Mouse (Mus musculus) layer of hippocampus, postnatal 14 days (tissue): ENCODE measurements at regions not wholly inside any gene's neighbourhood (a gene's known extent, or its start where the extent isn't known, plus 50 kb on each side); places are given as distances from the start of the nearest gene placed in this dataset.
"Not testable (repeated sequence)": the region's sequence is repeated elsewhere in the genome, so short reads cannot be mapped to it uniquely, and the experiment has no call there.

Source experiments
- DNase-seq, 2 experiments: peaks; one replicate each; pipeline ENCODE4 v3.0.0; 2021 to 2022; ENCODE audit warnings: low spot score in 2 of 2, mixed read lengths in 1 of 2

DNA sequence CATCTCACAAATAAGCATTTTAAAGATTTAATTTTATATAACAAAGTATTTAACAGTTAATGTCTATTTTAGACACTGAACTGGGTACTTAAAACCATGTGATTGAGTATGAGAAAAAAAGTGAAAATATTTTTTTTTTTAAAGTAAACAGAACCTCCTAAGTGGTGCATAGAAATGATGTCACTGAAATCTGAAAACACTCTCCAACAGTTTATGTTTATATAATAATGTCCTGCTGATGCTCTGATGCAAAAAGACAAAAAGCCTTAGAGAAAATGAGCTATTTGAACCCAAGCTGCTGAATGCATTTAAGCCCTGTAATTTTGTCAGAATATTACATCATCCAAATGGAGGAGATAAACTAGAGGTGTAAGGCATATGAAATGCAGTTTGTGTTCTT, 3447.1 kb downstream of the 9330182O14Rik start:
- DNase-seq, result no peak

DNA sequence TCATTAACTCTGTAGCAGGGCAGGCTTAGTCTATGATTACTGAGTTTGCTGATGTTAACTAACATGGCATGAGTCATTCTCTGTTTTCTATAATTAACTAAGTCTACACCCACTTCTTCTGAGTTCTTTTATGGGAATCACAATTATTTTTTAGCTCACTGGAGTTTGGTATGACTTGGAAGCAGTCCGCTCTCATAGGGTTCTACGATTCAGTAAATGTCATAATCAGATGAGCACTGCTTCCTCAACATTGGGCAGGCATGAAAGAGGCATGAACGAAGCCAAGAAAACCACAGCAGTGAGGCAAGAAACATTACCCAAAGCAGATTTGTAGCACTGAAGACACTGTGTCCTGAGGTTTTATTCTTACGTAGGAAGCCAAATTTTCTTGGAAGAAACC, 3451.6 kb downstream of the 9330182O14Rik start:
- no peak for DNase-seq

DNA sequence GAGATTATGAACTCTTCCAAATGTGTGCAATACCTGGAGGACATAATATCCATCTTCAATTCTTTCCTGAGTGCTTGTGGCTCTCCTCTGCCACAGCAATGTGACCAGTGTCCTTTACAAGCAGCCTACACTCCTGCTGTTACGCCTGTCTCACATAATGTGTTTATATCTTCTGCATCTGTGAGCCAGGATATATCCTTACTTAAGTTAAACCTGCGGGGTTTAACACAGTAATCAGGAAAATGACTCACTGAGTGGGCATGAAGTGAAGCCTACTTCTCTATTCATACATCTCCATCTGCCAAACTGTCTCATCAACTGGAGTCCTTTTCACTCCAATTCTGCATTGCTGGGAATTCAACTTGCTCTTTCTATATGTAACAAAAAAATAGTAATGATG, 3453.9 kb downstream of the 9330182O14Rik start:
- DNase-seq, result peak in 1 of 2 experiments; percentile 55

DNA sequence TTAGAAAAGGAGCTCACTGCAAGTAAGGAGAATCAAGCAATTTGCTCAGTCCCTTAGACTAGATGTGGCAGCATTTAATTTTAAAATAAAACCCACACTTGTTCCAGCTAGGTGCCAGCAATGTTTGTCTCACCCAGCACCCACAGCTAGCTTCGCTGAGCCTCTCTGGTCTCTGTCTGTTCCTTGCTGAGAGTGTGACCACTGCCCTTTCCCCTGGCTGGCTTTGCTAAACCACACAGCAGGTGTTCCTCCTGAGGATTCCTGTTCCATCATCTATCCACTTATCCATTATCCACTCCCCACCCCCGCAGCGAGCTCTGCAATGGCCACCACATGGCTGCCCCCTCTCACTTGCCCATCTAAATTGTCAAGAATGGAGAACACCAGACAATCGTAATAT, 3473.5 kb downstream of the 9330182O14Rik start:
- DNase-seq, result no peak

- peak in 1 of 2 experiments; percentile 59 for DNase-seq
These were observed 3475.7 kb downstream of the 9330182O14Rik start for GRCm38 (mm10) chr15:43609901-43610300.

GRCm38 (mm10) chr15:43614004-43614661, 3480.0 kb downstream of the 9330182O14Rik start:
- no peak for DNase-seq

- no peak for DNase-seq
These were observed 3481.6 kb downstream of the 9330182O14Rik start for GRCm38 (mm10) chr15:43615727-43616126.

DNA sequence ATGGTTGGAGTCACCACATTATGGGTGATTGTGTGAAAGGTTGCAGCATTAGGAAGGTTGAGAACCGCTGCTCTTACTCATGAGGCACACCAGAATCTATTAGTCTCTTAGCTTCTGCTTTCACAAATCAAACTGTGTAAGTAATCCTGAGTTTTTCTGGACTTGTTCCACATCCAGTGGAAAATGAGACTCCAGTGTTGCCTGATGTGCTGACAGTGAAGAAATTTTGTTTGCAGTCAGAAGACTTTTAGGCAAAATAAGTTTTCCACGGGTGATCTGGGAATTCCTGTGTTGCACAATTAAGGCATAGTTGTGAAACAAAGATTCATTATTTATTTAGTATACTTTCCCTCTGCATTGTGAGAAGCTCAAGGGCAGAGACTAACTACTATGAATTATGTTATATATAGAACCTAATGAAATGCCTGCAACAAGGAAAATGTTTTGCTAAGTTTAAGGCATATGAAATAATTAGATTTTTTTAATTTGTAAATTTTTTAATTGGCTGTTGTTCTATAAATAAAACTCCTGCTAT, 3490.3 kb downstream of the 9330182O14Rik start:
- DNase-seq, result no peak

GRCm38 (mm10) chr15:43625021-43625510, 3490.9 kb downstream of the 9330182O14Rik start:
- no peak for DNase-seq

GRCm38 (mm10) chr15:43650818-43651500, 3516.8 kb downstream of the 9330182O14Rik start:
- no peak for DNase-seq

DNA sequence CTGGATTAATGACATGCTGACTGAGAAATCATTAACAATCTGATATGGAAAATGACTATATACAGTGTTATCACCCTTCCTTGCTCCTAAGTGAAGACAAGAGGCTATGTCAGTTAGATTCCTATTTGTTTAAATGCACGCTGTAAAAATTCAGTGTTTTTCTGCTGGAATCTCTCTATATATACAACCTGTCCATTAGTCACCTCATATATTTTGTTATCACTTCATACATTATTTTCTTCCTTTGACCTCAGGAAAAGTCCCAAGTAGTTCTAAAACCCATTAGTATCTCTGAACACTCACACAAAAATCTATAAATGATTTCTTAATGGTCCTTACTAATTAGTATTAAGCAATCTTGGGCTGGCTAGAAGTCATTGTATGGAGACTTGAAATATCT, 3529.5 kb downstream of the 9330182O14Rik start:
- DNase-seq, result no peak

- peak in 1 of 2 experiments; percentile 6 for DNase-seq
These were observed 3544.7 kb downstream of the 9330182O14Rik start for GRCm38 (mm10) chr15:43678844-43679243.

- DNase-seq, result no peak
These were observed 3548.0 kb downstream of the 9330182O14Rik start for GRCm38 (mm10) chr15:43682176-43682575.

- DNase-seq, result not testable (repeated sequence)
These were observed 3557.8 kb downstream of the 9330182O14Rik start for GRCm38 (mm10) chr15:43691998-43692397.

DNA sequence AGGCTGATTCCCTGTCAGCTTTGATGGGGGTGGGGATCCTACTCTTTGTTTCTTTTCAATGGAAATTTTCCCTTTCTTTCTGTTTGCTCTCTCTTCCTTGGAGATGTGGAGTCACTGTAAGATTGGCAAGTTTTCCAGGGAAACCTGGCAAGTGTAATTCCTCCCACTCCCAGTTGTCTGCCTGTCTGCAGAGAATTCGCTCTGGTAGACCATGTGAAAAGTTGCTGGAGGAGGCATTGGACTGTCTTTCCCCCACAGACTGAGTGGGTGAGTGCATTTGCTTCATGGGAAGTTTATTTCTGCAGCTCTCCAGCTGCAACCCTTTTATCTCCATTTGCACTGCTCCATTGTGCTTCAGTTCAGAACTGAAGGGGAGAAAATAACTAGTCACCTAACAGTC, 3561.3 kb downstream of the 9330182O14Rik start:
- peak; percentile 12 to 59 for DNase-seq

GRCm38 (mm10) chr15:43717035-43717434, 3582.9 kb downstream of the 9330182O14Rik start:
- DNase-seq, result no peak

GRCm38 (mm10) chr15:43717559-43717958, 3583.4 kb downstream of the 9330182O14Rik start:
- DNase-seq, result peak in 1 of 2 experiments; percentile 40

DNA sequence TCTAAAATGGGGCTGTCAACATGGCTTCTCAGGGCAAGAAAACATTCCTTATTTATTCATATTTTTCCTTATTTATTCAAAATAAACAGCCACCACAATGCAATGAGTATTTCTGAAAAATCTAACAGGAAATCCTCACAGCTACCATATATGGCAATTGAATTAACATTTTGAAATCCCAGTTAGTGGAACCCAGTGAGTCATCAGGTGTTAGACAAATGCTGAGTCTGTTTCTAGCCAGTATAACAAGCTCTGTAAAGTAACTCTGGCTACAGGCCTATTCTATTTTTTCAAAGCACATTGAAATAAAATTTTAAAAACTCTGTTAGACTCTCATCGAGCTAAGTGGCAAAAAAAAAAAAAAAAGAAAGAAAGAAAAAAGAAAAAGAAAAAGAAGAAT, 3586.8 kb downstream of the 9330182O14Rik start:
- peak in 1 of 2 experiments; percentile 14 for DNase-seq

- DNase-seq, result no peak
These were observed 3601.5 kb downstream of the 9330182O14Rik start for GRCm38 (mm10) chr15:43735697-43736096.

GRCm38 (mm10) chr15:43758256-43758655, 3624.1 kb downstream of the 9330182O14Rik start:
- peak in 1 of 2 experiments; percentile 50 for DNase-seq

GRCm38 (mm10) chr15:43764606-43765005, 3630.4 kb downstream of the 9330182O14Rik start:
- DNase-seq, result peak; percentile 52 to 83

DNA sequence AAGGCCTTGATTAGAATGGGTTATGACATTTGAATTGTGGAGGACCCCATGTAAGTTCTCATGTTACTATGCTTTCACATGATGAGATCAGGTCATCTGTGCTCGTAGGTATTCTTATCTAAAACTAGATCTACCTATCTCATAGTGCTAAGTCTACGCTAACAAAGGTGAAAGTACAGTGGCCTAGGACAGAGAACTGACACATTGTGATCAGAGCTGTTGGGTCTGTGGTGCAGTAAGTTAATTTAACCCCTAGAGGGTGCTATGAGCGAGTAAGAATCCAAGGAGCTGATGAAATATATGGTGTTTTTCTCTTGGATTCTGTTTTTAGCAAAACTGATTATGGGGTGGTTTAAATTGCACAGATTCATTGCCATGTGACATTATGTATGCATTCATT, 3638.6 kb downstream of the 9330182O14Rik start:
- peak; percentile 26 to 66 for DNase-seq
